Mouse (Mus musculus): ENCODE measurements around the gene Abcc5.

DNA sequence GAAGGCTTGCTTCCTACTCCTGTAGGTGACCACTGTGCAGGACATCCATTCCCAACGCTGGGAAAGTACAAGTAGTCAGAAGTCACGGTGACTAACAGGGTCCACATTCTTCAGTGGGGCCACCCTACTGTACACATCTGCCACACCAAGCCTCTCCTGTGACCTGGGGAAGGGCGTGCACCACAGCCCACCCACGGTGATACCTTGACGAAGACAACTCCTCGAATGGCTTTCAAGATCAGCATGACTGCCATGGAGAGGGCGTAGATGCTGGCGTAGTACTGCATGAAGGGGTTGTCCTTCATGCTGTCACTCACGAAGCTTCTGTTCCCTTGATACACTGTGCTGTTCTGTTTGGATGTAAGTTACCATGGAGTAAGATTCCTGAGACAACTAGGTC is 58.0 kb downstream of the Abcc5 start:
- no peak for TF ChIP-seq CTCF (conservative IDR thresholded peaks at IDR 0.05; ENCODE audit: insufficient read depth, insufficient read length, low read depth, low read length)
- TF ChIP-seq POLR2A (IDR thresholded peaks at IDR 0.05; ENCODE audit: low read depth, low read length), result no peak
